Mouse (Mus musculus): Measurements from ENCODE around the gene Bclaf3.
"Not testable (repeated sequence)": the region's sequence is repeated elsewhere in the genome, so short reads cannot be mapped to it uniquely, and the experiment has no call there.

The Bclaf3 gene

GRCm38 (mm10) chrX:159526388-159526787 lies at the start of gene Bclaf3:
TSS of gene Bclaf3 (plus strand) at chrX:159526688.
- DNase-seq (ENCODE audit: low read depth, low spot score), result no peak

- DNase-seq (ENCODE audit: low read depth, low spot score), result not testable (repeated sequence)
These were observed 48.1 kb upstream of the Bclaf3 start for GRCm38 (mm10) chrX:159478243-159478940.

GRCm38 (mm10) chrX:159484247-159484646 lies 42.2 kb upstream of the Bclaf3 start:
- no peak for DNase-seq (ENCODE audit: low read depth, low spot score)

- DNase-seq (ENCODE audit: low read depth, low spot score), result no peak
These were observed 23.3 kb upstream of the Bclaf3 start for GRCm38 (mm10) chrX:159503181-159503580.

- no peak for DNase-seq (ENCODE audit: low read depth, low spot score)
These were observed 18.0 kb upstream of the Bclaf3 start for GRCm38 (mm10) chrX:159508331-159509036.

GRCm38 (mm10) chrX:159509042-159509441 lies 17.4 kb upstream of the Bclaf3 start:
- DNase-seq (ENCODE audit: low read depth, low spot score), result no peak

- no peak for DNase-seq (ENCODE audit: low read depth, low spot score)
These were observed 16.4 kb upstream of the Bclaf3 start for GRCm38 (mm10) chrX:159509847-159510715.

GRCm38 (mm10) chrX:159510716-159511051 lies 15.8 kb upstream of the Bclaf3 start:
- no peak for DNase-seq (ENCODE audit: low read depth, low spot score)

- DNase-seq (ENCODE audit: low read depth, low spot score), result no peak
These were observed 10.9 kb upstream of the Bclaf3 start for GRCm38 (mm10) chrX:159515599-159515998.

- DNase-seq (ENCODE audit: low read depth, low spot score), result no peak
These were observed 4.7 kb upstream of the Bclaf3 start for GRCm38 (mm10) chrX:159521780-159522179.

GRCm38 (mm10) chrX:159522651-159523050 lies 3.8 kb upstream of the Bclaf3 start:
- no peak for DNase-seq (ENCODE audit: low read depth, low spot score)

GRCm38 (mm10) chrX:159532427-159532810 lies 5.9 kb downstream of the Bclaf3 start:
- DNase-seq (ENCODE audit: low read depth, low spot score), result peak; percentile 86

GRCm38 (mm10) chrX:159532811-159533462 lies 6.4 kb downstream of the Bclaf3 start:
- DNase-seq (ENCODE audit: low read depth, low spot score), result no peak

GRCm38 (mm10) chrX:159541936-159542335 lies 15.4 kb downstream of the Bclaf3 start:
- DNase-seq (ENCODE audit: low read depth, low spot score), result no peak

GRCm38 (mm10) chrX:159547093-159547492 lies 20.6 kb downstream of the Bclaf3 start:
- DNase-seq (ENCODE audit: low read depth, low spot score), result no peak

- not testable (repeated sequence) for DNase-seq (ENCODE audit: low read depth, low spot score)
These were observed 58.2 kb downstream of the Bclaf3 start for GRCm38 (mm10) chrX:159584738-159585137.

- DNase-seq (ENCODE audit: low read depth, low spot score), result no peak
These were observed 65.1 kb downstream of the Bclaf3 start for GRCm38 (mm10) chrX:159591633-159592032.

GRCm38 (mm10) chrX:159597502-159597901 lies 71.0 kb downstream of the Bclaf3 start:
- no peak for DNase-seq (ENCODE audit: low read depth, low spot score)

- no peak for DNase-seq (ENCODE audit: low read depth, low spot score)
These were observed 78.3 kb downstream of the Bclaf3 start for GRCm38 (mm10) chrX:159604832-159605231.

GRCm38 (mm10) chrX:159606936-159607335 lies 80.4 kb downstream of the Bclaf3 start:
- DNase-seq (ENCODE audit: low read depth, low spot score), result no peak

GRCm38 (mm10) chrX:159626208-159626906 lies 99.9 kb downstream of the Bclaf3 start:
- DNase-seq (ENCODE audit: low read depth, low spot score), result peak; percentile 53
